Mouse (Mus musculus): Measurements from ENCODE around the gene Lgr6.
"Not testable (repeated sequence)": the region's sequence is repeated elsewhere in the genome, so short reads cannot be mapped to it uniquely, and the experiment has no call there.

The Lgr6 gene

GRCm38 (mm10) chr1:135128986-135129385, 23.9 kb upstream of the Lgr6 start:
- DNase-seq (ENCODE audit: low spot score in 2 of 2), result no peak

GRCm38 (mm10) chr1:135128011-135128441, 22.9 kb upstream of the Lgr6 start:
- no peak for DNase-seq (ENCODE audit: low spot score in 2 of 2)

GRCm38 (mm10) chr1:135126443-135127027, 21.5 kb upstream of the Lgr6 start:
- DNase-seq (ENCODE audit: low spot score in 2 of 2), result no peak

- no peak for DNase-seq (ENCODE audit: low spot score in 2 of 2)
These were observed 20.9 kb upstream of the Lgr6 start for GRCm38 (mm10) chr1:135125990-135126389.

GRCm38 (mm10) chr1:135124573-135125363, 19.7 kb upstream of the Lgr6 start:
- no peak for DNase-seq (ENCODE audit: low spot score in 2 of 2)

GRCm38 (mm10) chr1:135112661-135113060, 7.6 kb upstream of the Lgr6 start:
- DNase-seq (ENCODE audit: low spot score in 2 of 2), result no peak

- not testable (repeated sequence) for DNase-seq (ENCODE audit: low spot score in 2 of 2)
These were observed 6.2 kb upstream of the Lgr6 start for GRCm38 (mm10) chr1:135111271-135111670.

- peak; percentile 20 to 63 for DNase-seq (ENCODE audit: low spot score in 2 of 2)
These were observed 5.0 kb upstream of the Lgr6 start for GRCm38 (mm10) chr1:135110075-135110474.

GRCm38 (mm10) chr1:135108611-135109010, 3.5 kb upstream of the Lgr6 start:
- no peak for DNase-seq (ENCODE audit: low spot score in 2 of 2)

GRCm38 (mm10) chr1:135105951-135106350, 875 bp upstream of the Lgr6 start:
- DNase-seq (ENCODE audit: low spot score in 2 of 2), result peak; percentile 34 to 61

GRCm38 (mm10) chr1:135100400-135100799, 4.7 kb downstream of the Lgr6 start:
- no peak for DNase-seq (ENCODE audit: low spot score in 2 of 2)

- no peak for DNase-seq (ENCODE audit: low spot score in 2 of 2)
These were observed 6.6 kb downstream of the Lgr6 start for GRCm38 (mm10) chr1:135098441-135098840.

GRCm38 (mm10) chr1:135097441-135097840, 7.6 kb downstream of the Lgr6 start:
- DNase-seq (ENCODE audit: low spot score in 2 of 2), result no peak

- DNase-seq (ENCODE audit: low spot score in 2 of 2), result no peak
These were observed 8.8 kb downstream of the Lgr6 start for GRCm38 (mm10) chr1:135096312-135096711.

GRCm38 (mm10) chr1:135095189-135095588, 9.9 kb downstream of the Lgr6 start:
- no peak for DNase-seq (ENCODE audit: low spot score in 2 of 2)

- no peak for DNase-seq (ENCODE audit: low spot score in 2 of 2)
These were observed 10.4 kb downstream of the Lgr6 start for GRCm38 (mm10) chr1:135094723-135095122.

GRCm38 (mm10) chr1:135090914-135091313, 14.2 kb downstream of the Lgr6 start:
- no peak for DNase-seq (ENCODE audit: low spot score in 2 of 2)

- DNase-seq (ENCODE audit: low spot score in 2 of 2), result no peak
These were observed 15.4 kb downstream of the Lgr6 start for GRCm38 (mm10) chr1:135089626-135090025.

- no peak for DNase-seq (ENCODE audit: low spot score in 2 of 2)
These were observed 17.7 kb downstream of the Lgr6 start for GRCm38 (mm10) chr1:135087414-135087813.

GRCm38 (mm10) chr1:135086015-135086414, 19.1 kb downstream of the Lgr6 start:
- DNase-seq (ENCODE audit: low spot score in 2 of 2), result no peak

GRCm38 (mm10) chr1:135085296-135085871, 19.7 kb downstream of the Lgr6 start:
- no peak for DNase-seq (ENCODE audit: low spot score in 2 of 2)

- DNase-seq (ENCODE audit: low spot score in 2 of 2), result no peak
These were observed 21.6 kb downstream of the Lgr6 start for GRCm38 (mm10) chr1:135083465-135083864.

GRCm38 (mm10) chr1:135082267-135082666, 22.8 kb downstream of the Lgr6 start:
- no peak for DNase-seq (ENCODE audit: low spot score in 2 of 2)

All from urinary bladder, postnatal 36 days (tissue).